Mouse (Mus musculus): ENCODE measurements around the gene Tiam2.

Gene Tiam2

DNA sequence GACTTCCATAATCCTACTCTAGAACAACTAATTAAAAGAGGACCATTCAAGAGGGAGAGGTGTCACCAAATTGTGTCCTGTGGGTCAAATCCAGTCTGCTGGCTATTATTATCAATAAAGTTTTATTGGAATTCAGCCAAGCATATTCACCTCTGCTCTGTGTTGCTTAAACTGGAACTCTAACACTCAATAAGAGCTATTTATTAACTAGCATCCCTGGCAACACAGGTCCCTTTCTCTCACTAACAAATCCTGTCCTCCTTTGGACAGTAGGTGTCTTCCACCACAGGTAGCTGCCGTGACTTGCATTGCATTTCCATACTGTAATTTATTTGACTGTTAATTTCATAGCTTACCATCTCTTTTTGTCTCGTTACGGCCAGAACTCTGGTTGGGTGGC is 169.7 kb downstream of the Tiam2 start:
- no peak for DNase-seq (ENCODE audit: low read depth, low spot score)

DNA sequence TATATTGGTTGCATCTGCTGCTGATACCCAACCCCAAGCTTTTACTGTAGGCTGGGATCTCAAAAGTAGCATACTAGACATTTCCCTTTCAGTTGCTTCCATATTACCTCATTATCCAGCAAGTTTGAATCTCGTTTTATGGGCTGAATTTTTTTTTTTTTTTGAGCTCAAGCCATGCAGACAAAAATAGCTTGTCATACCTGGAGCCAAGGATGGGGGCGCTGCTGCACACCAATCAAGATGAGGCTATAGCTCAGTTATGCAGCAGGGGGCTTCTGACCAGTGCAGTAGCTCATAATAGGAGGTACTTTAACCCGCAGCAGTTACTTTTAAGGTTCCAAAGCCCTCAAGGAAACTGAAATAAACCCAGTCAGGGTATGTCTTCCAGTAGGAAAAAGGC is 171.7 kb downstream of the Tiam2 start:
- peak; percentile 20 for DNase-seq (ENCODE audit: low read depth, low spot score)

DNA sequence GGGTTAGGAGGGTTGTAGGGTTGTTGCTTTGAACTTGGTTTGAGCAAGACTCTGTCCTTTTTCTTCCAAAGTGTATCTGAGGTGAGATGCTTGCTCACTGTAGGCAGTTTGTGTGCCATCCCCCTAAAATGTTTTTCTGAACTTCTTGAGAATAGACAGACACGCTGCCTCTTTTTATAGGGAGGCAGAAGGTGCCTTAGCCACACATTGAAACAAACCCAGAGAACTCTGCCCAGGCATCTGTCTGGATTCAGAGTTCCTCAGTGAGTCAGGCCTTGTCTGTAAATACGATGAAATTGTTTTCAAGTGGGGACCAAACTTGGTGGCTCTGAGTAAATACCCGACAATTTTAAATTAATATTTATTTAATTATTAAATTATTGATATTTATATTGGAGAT is 172.2 kb downstream of the Tiam2 start:
- DNase-seq (ENCODE audit: low read depth, low spot score): no peak

DNA sequence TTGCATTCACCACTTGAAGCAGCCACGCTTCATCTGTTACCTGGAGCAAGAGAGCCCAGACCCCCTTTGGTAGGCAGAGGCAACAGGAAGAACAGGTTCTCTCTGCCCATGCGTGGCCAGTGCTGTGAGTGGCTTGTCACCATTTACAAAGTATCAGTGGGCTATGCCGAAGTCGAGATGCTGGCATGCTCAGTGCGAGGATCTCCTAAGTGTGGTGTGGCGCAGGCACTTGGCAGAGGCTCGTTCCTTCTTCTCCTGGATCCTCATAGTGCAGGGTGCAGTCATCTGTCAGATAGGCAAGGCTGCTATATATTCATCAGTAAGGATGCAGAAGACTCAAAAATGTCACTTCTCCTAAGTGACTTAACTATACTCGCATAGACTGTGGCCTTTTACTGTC is 173.1 kb downstream of the Tiam2 start:
- DNase-seq (ENCODE audit: low read depth, low spot score): no peak

DNA sequence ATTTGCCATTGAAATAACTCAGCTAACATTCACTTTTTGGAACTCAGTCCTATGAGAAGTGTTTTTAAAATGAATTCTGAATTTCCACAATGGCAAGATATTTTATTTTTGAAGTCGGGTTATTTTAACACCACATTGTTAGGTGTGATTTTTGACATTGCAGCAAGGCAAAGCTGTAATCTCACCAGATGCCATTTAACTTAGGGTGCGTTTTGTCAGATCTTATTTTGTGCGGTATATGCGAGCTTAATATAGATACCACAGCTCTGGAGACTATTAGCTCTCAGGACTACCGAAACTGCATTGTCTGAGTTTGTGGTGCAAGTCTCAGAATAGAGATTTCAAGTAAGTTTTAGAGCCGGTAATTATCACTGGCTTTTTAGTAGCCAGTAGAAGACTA is 173.7 kb downstream of the Tiam2 start:
- DNase-seq (ENCODE audit: low read depth, low spot score): no peak

DNA sequence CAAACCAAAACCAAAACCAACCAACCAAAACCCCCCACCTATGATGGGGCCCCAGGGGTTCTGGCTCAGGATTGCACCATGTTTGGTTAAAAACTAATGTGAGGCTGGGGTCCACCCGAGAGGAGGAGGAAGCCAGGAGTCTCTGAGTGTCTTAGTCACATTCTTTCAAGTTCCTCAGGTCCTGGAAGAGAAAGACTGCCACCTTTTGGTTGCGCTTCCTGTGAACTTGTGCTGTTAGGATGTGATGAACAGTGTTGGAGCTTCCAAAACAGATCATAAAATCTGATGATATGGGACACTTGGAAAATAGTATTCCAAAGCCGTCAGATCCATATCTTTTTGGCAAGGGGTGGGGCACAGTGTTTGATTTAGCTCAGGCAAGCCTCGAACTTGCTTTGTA is 174.6 kb downstream of the Tiam2 start:
- DNase-seq (ENCODE audit: low read depth, low spot score): no peak

DNA sequence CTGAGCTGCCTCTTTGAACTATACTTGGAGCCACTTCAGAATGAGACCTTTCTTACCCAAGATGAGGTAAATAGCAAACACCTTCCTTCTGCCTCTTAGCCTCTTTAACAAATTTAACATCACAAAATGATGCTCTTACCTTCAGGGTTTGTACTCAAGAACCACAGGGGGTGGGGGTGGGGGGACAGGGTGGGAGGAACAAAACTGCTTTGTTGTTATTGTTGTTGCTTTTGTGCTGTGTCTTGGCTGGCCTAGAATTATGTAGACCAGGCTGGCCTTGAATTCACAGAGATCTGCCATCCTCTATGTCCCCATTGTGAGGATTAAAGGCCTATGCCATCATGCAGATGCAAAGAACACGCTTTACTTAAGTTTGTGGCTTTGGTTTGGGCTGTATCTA is 179.3 kb downstream of the Tiam2 start:
- DNase-seq (ENCODE audit: low read depth, low spot score): no peak

DNA sequence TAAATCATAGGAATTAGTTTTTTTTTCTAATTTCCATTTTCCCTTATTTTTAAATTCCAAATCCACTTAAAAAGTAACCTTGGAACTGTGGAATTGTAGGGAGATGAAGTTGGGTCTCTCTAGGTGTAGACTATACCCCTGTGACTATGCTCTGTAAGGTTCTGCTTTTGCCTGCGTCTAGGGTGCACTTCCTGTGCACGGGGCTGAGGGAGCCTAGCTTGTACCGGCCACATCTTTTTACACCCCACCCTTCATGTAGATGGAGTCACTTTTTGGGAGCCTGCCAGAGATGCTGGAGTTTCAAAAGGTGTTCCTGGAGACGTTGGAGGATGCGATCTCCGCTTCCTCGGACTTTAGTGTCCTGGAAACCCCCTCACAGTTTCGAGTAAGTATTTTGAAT is 180.1 kb downstream of the Tiam2 start:
- DNase-seq (ENCODE audit: low read depth, low spot score): no peak

DNA sequence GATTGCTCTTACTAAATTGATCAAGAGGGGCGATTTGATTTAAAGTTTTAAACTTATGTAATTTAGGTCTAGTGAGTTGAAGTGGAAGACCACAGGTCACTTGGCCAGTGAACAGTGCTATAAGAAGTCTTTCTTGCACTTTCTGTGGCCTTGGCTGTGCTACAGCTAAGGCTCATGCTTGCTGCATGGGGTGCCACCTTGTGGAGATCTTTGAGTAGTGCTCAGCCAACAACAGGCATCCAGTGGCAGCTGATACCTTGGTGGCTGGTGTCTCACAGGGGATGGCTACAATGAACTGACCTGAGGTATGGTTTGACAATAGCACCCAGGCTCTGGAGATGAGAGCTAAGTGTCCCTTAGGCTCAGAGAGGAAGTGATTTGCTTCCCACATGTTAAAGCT is 183.5 kb downstream of the Tiam2 start:
- peak; percentile 51 for DNase-seq (ENCODE audit: low read depth, low spot score)

DNA sequence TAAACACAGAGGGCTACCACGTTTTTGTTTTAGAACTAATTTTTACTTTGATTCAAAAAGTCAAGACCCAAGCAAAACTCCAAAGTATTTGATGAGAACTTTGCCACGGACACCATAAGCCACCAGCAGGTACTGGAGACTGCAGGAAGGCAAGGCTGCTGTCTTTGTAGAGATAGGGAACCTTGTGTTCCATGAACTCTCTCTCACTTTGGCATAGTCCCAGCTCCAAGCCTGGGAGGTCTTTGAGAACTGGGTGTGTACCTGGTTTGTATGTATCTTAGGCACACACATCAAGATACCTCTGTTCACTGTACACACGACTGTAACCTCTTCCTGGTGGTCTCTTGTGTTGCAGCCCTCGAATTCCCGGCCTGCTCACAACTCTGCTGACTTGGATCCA is 187.9 kb downstream of the Tiam2 start:
- DNase-seq (ENCODE audit: low read depth, low spot score): no peak

DNA sequence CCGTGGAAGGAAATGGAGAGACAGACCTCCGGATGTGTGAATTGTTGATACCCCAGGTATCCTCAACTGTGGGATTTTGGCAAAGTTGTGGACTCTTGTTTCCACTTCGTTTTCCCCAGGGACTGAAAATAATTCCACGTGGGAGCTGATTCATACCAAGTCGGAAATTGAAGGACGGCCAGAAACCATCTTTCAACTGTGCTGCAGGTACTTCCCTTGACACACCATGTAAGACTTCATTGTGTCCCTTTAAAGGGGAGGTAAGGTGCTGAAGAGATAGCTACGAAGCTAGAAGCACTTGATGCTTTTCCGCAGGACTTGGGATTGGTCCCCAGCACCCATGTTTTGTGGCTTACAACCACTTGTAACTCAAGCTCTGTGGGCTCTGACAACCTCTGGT is 189.5 kb downstream of the Tiam2 start:
- DNase-seq (ENCODE audit: low read depth, low spot score): no peak

DNA sequence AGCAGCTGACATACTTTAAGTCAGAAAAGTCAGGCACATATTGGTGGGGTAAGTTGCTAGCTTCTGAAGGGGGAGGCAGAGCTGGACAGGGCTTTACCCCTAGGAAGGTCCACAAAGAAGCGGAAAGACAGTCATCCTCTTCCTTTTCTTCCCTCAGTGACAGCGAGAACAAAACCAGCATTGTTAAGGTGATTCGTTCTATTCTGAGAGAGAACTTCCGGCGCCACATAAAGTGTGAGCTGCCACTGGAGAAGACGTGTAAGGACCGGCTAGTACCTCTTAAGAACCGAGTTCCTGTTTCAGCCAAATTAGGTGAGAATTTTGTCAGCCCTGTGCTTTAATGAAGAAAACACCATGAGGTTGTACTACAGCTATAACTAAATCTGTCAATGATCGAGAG is 190.0 kb downstream of the Tiam2 start:
- no peak for DNase-seq (ENCODE audit: low read depth, low spot score)

DNA sequence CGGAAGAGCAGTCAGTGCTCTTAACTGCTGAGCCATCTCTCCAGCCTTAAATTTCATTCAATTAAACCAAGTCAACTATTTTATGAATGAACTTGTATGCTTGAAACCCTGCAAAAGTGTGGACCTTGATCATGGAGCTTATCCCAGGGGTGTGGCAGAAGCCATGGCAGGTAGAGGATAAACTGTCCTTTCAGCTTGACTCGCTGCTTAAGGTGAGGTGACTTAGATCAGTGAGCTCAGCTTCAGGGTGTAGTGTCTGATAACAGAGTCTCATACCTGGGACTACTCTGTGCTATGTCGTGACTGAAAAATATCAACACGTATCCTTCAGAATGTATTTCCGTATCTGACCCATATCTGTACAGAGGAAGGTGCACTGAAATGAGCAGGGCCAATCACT is 194.0 kb downstream of the Tiam2 start:
- no peak for DNase-seq (ENCODE audit: low read depth, low spot score)

DNA sequence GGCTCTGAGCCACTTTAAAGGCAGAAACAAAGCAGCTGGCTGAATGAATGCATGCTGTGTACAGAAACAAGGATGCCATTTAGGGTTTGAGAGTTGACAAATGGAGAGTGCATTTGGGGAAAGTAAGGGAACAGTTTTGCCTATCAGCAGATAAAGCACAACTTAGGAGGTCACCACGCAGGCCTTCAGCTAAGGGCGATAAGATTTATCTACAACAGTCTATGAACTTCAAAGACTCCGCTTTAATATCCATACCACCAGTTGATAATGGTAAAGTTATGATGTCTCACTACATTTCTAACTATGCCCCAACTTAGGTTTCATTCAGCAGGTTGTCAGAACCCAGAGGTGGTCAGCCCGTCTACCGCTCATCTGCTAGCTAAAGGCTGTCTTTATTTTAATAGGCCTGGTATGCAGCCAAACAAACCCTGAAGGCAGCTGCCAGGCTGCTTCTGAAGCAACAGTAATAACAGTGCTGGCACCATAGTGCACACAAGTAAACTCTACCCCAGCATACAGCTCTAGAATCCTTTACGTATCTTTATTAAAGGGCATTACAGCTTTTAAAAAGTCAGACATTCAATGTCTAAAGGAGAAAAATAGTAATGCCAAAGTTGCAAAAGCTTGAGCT is 201.6 kb downstream of the Tiam2 start:
- DNase-seq (ENCODE audit: low read depth, low spot score): no peak

DNA sequence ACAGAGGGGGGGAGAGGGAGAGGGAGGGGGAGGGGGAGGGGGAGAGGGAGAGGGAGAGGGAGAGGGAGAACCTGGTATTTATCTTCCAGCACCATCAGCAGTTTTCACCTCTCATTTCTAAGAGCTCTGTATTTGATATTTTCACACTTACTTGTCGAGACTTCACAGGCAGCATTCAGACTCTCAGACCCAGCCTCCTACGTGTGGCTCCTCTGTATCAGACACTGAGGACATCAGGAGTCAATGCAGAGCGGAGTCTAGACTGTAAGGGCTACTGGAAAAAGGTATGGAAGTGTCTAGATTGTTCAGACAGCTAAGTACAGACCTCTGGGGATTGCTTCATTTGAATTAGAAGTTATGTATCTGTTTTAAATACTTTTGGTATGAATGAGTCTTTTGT is 203.2 kb downstream of the Tiam2 start:
- no peak for DNase-seq (ENCODE audit: low read depth, low spot score)

DNA sequence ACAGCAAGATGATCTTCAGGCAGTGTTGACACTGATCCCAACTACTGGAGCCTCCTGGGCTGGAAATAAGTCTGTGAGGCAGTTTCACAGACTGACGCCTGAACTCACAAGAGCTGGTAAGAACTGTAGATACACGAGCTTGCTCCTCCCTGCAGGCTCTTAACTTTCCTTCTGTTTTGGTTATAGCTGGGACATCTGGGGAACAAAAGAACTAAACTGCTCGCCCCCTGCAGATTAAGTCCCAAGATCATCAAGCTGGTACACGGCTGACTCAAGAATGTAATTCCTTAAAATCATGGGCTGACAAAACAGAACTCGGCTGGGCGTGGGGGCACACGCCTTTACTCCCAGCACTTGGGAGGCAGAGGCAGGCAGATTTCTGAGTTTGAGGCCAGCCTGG is 204.2 kb downstream of the Tiam2 start:
- DNase-seq (ENCODE audit: low read depth, low spot score): no peak

DNA sequence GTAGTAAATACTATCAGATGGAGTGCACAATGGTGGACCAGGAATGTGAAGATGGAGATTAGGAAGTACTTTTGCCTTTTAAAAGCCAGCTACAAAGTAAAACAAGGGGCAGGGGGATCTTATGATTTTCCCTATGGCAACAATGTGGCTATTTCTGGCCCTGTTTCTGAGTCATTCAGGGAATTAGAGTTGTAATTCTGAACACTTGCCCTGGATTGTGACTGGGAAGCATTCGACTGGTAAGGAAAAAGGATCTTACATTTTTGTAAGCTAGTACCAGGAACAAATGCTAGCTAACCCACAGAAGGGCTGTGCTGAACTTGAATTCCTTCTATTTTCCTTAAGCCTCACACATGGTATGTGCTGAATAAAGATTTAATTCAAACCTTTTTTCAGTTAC is 205.3 kb downstream of the Tiam2 start:
- DNase-seq (ENCODE audit: low read depth, low spot score): no peak

DNA sequence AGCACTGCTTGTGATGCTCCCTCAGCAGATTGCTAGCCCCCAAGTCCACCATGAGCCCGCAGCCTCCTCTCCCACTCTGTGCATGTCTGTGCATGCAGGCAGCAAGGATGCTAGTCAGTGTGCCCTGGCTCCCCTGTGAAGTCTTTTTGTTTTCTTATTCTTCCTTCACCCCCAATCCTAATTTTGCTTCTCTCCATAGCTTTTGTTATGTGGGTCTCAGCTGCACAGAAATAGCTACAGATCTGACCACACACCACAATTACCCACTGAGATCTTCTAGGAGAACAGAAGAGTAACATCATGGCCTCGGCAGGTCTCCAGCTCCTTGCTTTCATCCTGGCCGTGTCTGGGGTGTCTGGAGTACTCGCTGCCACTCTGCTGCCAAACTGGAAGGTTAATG is 205.9 kb downstream of the Tiam2 start, which contains the start of gene Cldn20:
TSS of gene Cldn20 (plus strand) at position 301 of the 400 bp plus-strand sequence.
- no peak for DNase-seq (ENCODE audit: low read depth, low spot score)

DNA sequence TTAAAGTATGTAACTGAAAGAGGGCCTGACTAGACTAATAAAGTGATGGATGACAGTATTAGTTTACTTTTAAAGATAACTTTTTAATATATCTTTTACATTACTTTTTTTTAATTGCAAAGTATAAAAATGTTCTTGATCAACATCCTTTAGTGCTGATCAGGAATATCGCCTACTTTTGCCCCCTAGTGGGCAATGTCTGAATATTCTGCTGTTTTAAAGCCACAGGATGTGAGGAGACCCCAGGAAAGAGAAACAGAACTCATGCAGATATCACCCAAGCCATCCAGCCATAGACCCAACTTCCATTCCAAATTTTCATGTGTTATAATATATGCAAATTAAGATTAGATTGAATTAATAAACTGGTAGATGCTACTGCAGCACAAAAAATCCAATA is 207.1 kb downstream of the Tiam2 start:
- DNase-seq (ENCODE audit: low read depth, low spot score): no peak

DNA sequence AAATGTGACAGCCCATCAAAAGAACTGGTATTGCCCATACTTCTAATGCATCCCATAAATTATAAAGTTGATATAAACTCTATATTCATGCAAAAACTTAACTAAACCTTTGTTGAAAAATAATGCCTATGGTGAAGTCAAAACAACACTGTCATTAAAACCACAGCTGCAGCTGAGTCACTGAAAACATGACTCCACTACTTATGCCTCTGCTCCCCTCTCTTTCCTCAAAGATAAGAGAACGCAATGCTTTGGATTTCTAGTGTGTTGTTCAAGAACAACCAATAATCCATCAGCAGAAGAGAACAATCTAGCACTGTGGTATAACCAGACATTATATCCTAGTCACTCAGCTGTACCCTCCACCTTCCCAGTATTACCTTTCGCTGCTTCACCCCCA is 213.9 kb downstream of the Tiam2 start:
- DNase-seq (ENCODE audit: low read depth, low spot score): no peak

DNA sequence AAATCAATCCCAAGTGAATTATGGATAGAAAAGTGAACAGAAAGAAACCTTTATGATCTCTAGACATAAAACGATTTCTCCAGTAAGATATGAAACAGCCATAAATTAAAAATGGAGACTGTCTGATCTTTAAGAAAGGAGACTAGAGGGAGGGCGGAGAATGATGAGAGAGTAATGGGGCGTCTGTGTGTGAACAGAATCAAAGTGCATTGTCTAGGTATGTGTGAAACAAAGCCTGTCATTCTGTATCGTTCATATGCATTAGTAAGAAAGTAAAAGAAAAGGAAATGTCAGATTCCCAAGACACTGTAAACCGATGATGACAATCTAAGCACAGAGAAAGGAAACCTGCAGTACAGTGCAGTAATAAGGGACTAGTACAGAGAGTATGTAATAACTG is 214.7 kb downstream of the Tiam2 start:
- DNase-seq (ENCODE audit: low read depth, low spot score): no peak

DNA sequence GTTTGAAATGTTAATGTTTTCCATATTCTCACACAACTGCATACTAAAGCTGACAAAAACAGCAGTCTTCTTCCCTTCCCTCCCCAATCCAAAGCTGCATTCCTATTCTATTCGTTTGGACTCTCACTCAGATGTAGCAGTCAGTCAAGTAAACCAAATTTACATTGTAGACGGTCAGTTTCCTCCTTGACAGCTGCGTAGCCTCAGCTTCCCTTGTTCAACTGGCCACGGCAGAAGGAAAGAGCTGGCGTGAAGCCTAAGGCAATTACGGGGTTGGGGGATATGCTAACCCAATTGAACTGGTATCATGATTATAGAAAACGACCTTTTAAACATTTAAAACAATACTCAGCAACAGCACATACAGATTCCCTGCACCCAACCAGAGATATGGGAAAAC is 221.4 kb downstream of the Tiam2 start:
- no peak for DNase-seq (ENCODE audit: low read depth, low spot score)

DNA sequence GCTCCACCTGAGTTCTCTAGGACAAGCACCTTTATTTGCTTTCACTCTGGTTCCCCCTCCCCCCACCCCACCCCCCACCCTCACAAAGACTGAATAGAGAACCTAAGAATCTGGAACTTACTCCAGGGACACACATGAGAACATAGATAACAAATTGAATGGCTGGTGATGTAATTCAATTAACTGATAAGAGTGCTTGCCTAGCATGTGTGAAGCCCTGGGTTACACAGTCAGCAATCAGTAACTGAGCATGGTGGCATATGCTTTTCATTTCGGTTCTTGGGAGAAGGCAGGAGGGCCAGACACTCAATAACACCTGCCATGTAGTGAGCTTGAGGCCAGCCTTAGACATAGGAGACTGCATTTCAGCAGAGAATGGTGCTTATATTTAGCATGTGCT is 229.9 kb downstream of the Tiam2 start:
- DNase-seq (ENCODE audit: low read depth, low spot score): no peak
